Mouse (Mus musculus): Measurements from ENCODE around the gene Ints13.

DNA sequence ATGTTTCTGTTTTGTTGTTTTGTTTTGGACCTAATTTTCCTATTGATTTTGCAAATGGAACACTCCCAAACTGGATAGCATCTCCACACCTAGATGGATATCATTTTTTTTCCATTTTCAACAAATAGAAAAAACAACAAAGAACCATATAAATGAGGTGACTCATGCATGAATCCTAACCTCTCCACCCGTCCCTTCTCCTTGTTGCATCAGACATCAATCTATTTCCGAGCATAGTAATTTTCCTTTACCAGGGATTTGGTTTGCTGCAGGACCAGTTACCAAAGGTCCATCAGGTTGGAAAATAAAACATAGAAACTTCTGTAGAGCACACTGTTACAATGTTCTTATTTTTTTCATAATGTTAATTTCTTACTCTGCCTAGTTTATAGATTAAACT, 58.6 kb downstream of the Ints13 start:
- TF ChIP-seq POLR2A (IDR thresholded peaks at IDR 0.05; ENCODE audit: borderline replicate concordance, control insufficient read depth, low read depth, low read length) (no peak), CTCF (IDR thresholded peaks at IDR 0.05; ENCODE audit: control insufficient read depth, insufficient read depth, low read length) (no peak)

Measured in bone marrow, adult 2 months (tissue).